Mouse (Mus musculus): ENCODE results near the gene Ncor2.

Ncor2 gene

GRCm38 (mm10) chr5:125177481-125178134 lies 1.4 kb downstream of the Ncor2 start:
- ChIA-PET CTCF (interaction anchor here in 3 of 4 experiments (0.6 to 2.7 kb wide), 11 partner anchors 11 to 652 kb away, joined by 3 to 11 read pairs (median 4); no protein-coding TSS in a partner anchor), POLR2A (interaction anchor here in 3 of 4 experiments (0.6 to 5.6 kb wide), 17 partner anchors 10 to 1428 kb away, joined by 3 to 46 read pairs (median 4); partner anchors contain the start of gene Rsrc2 (in 1 of the 3))

- POLR2A ChIA-PET, result interaction anchor here in 3 of 4 experiments (0.6 to 5.6 kb wide), 7 partner anchors 9 to 159 kb away, joined by 3 to 46 read pairs (median 4); no protein-coding TSS in a partner anchor
- CTCF ChIA-PET, result interaction anchor here in 3 of 4 experiments (0.5 to 1.7 kb wide), 7 partner anchors 11 to 109 kb away, joined by 3 to 4 read pairs (median 3); no protein-coding TSS in a partner anchor
Observed at GRCm38 (mm10) chr5:125176864-125177263, 2.2 kb downstream of the Ncor2 start.

GRCm38 (mm10) chr5:125176370-125176766 lies 2.7 kb downstream of the Ncor2 start:
- ChIA-PET POLR2A (interaction anchor here (0.6 to 5.6 kb wide), 8 partner anchors 9 to 211 kb away, joined by 3 to 46 read pairs (median 4); no protein-coding TSS in a partner anchor), CTCF (interaction anchor here in 3 of 4 experiments (0.5 to 1.7 kb wide), 7 partner anchors 10 to 155 kb away, joined by 3 to 5 read pairs (median 3); no protein-coding TSS in a partner anchor)

GRCm38 (mm10) chr5:125175673-125176369 lies 3.2 kb downstream of the Ncor2 start:
- CTCF ChIA-PET, result interaction anchor here (0.5 to 1.7 kb wide), 6 partner anchors 10 to 156 kb away, joined by 3 to 5 read pairs (median 4); no protein-coding TSS in a partner anchor
- POLR2A ChIA-PET, result interaction anchor here in 3 of 4 experiments (0.6 to 5.6 kb wide), 8 partner anchors 8 to 210 kb away, joined by 3 to 46 read pairs (median 4); no protein-coding TSS in a partner anchor

- POLR2A ChIA-PET, result interaction anchor here in 2 of 4 experiments (0.8 to 2.0 kb wide), 4 partner anchors 11 to 41 kb away, joined by 3 to 4 read pairs (median 3); no protein-coding TSS in a partner anchor
- CTCF ChIA-PET, result interaction anchor here in 1 of 4 experiments (0.7 kb wide), 1 partner anchor 25 kb away, joined by 4 read pairs; no protein-coding TSS in a partner anchor
Observed at GRCm38 (mm10) chr5:125174726-125175672, 4.0 kb downstream of the Ncor2 start.

- ChIA-PET POLR2A (interaction anchor here in 3 of 4 experiments (1.0 to 2.0 kb wide), 6 partner anchors 12 to 42 kb away, joined by 3 to 8 read pairs (median 4); no protein-coding TSS in a partner anchor), CTCF (interaction anchor here in 3 of 4 experiments (0.6 to 1.0 kb wide), 3 partner anchors 10 to 181 kb away, joined by 3 to 8 read pairs (median 3); no protein-coding TSS in a partner anchor)
Observed at GRCm38 (mm10) chr5:125173868-125174267, 5.2 kb downstream of the Ncor2 start.

GRCm38 (mm10) chr5:125172831-125173615 lies 6.0 kb downstream of the Ncor2 start:
- ChIA-PET POLR2A (interaction anchor here (0.5 to 2.0 kb wide), 11 partner anchors 11 to 733 kb away, joined by 3 to 8 read pairs (median 4); no protein-coding TSS in a partner anchor), CTCF (interaction anchor here (0.6 to 1.1 kb wide), 5 partner anchors 10 to 90 kb away, joined by 3 to 5 read pairs (median 3); no protein-coding TSS in a partner anchor)

GRCm38 (mm10) chr5:125171259-125171658 lies 7.8 kb downstream of the Ncor2 start:
- CTCF ChIA-PET, result interaction anchor here in 1 of 4 experiments (0.6 kb wide), 1 partner anchor 383 kb away, joined by 3 read pairs; no protein-coding TSS in a partner anchor
- POLR2A ChIA-PET, result no interaction called here

- ChIA-PET CTCF (interaction anchor here in 1 of 4 experiments (0.6 kb wide), 1 partner anchor 363 kb away, joined by 11 read pairs; no protein-coding TSS in a partner anchor), POLR2A (interaction anchor here in 1 of 4 experiments (0.9 to 5.4 kb wide), 2 partner anchors 8 to 11 kb away, joined by 6 to 41 read pairs; partner anchors contain the start of gene Ncor2)
Observed at GRCm38 (mm10) chr5:125170107-125170842, 8.7 kb downstream of the Ncor2 start.

GRCm38 (mm10) chr5:125168101-125168500 lies 10.9 kb downstream of the Ncor2 start:
- CTCF ChIA-PET, result interaction anchor here in 1 of 4 experiments (0.6 kb wide), 1 partner anchor 9 kb away, joined by 3 read pairs; no protein-coding TSS in a partner anchor
- POLR2A ChIA-PET, result interaction anchor here in 2 of 4 experiments (1.2 to 5.4 kb wide), 4 partner anchors 9 to 13 kb away, joined by 3 to 41 read pairs (median 9); partner anchors contain the start of gene Ncor2 (in 1 of the 2)

GRCm38 (mm10) chr5:125167524-125167923 lies 11.5 kb downstream of the Ncor2 start:
- ChIA-PET CTCF (interaction anchor here in 2 of 4 experiments (1.3 to 2.0 kb wide), 3 partner anchors 9 to 11 kb away, joined by 4 to 5 read pairs (median 4); partner anchors contain the start of gene Ncor2 (in 1 of the 2)), POLR2A (interaction anchor here in 2 of 4 experiments (1.4 to 5.4 kb wide), 4 partner anchors 10 to 13 kb away, joined by 4 to 41 read pairs (median 16); partner anchors contain the start of gene Ncor2 (in 1 of the 2))

GRCm38 (mm10) chr5:125165993-125166392 lies 13.0 kb downstream of the Ncor2 start:
- CTCF ChIA-PET, result interaction anchor here in 2 of 4 experiments (0.9 to 2.0 kb wide), 6 partner anchors 8 to 23 kb away, joined by 3 to 5 read pairs (median 4); partner anchors contain the start of gene Ncor2 (in 1 of the 2)

GRCm38 (mm10) chr5:125164465-125165167 lies 14.4 kb downstream of the Ncor2 start:
- ChIA-PET POLR2A (interaction anchor here in 3 of 4 experiments (0.6 to 5.4 kb wide), 14 partner anchors 8 to 547 kb away, joined by 3 to 41 read pairs (median 4); partner anchors contain the start of genes Ncor2 (in 1 of the 3) and Rflna (in 1 of the 3)), CTCF (interaction anchor here (0.6 to 1.5 kb wide), 7 partner anchors 12 to 345 kb away, joined by 3 to 4 read pairs (median 4); no protein-coding TSS in a partner anchor)

More at GRCm38 (mm10) chr5:125165993-125166392, 13.0 kb downstream of the Ncor2 start:
- POLR2A ChIA-PET, result interaction anchor here in 2 of 4 experiments (0.6 to 5.4 kb wide), 11 partner anchors 9 to 260 kb away, joined by 3 to 41 read pairs (median 6); partner anchors contain the start of gene Ncor2 (in 1 of the 2)

- ChIA-PET CTCF (interaction anchor here in 3 of 4 experiments (0.6 to 1.4 kb wide), 7 partner anchors 10 to 91 kb away, joined by 3 to 4 read pairs (median 3); no protein-coding TSS in a partner anchor), POLR2A (interaction anchor here in 2 of 4 experiments (0.6 to 1.6 kb wide), 6 partner anchors 9 to 27 kb away, joined by 3 to 6 read pairs (median 3); partner anchors contain the start of gene Ncor2 (in 1 of the 2))
Observed at GRCm38 (mm10) chr5:125163441-125164050, 15.5 kb downstream of the Ncor2 start.
